Mouse (Mus musculus): ENCODE measurements around the gene Plekha6. TPM values are rescaled to one million over a fixed set of nuclear protein-coding genes. Genes with fewer than 3 reads are reported as not detected.
A peak's percentile ranks its signal among the peaks of the same experiment; 100 is the strongest.

Plekha6 gene
- polyA plus RNA-seq, 1 experiment from 2014 or later: 15.0 TPM

- no peak overlapping the region for H3K27ac ChIP-seq (ENCODE audit: low read depth, low read length)
Observed at GRCm38 (mm10) chr1:133213901-133214300, 49.9 kb downstream of the Plekha6 start.

DNA sequence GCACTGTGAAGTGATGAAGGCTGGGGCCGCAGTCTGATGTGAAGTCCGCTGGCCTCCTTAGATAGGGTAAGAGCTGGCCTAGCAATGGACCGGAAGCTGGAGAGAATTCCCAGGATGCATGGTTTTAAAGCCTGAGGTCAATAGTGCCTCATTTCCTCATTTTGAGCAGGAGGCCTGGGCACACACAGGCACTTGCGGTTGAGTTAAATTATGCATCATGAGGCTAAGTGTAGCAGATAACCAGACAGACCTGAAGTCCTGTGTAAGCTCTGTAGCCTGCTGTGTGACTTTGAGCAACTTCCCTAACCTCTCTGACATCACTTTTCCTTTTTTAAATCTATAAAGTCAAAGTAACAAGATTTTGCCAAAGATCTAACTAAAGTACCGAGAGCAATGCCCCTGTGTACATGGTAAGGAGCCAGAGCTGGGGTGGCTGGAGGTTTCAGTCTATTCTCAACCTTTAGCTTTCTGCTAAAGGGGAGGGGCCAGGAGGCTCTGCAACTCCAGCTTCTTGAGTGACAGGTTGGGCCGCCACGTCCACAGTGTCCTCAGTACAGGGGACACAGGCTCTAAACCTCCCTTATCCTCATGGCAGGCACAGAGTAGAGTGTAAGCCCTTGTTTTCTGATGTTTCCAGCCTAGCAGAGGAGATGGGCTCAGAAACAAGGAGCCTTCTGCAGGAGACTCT is 50.8 kb downstream of the Plekha6 start:
- H3K36me3 ChIP-seq (ENCODE audit: control insufficient read depth, insufficient read depth, low read length): no peaks in the 10 kb centered on the region
- no peak for ATAC-seq
- no peak overlapping the region for H3K4me2 ChIP-seq (ENCODE audit: low read length)
- H3K27ac ChIP-seq (ENCODE audit: low read depth, low read length): no peak overlapping the region
- H3K9ac ChIP-seq (ENCODE audit: low read depth, low read length): no peak overlapping the region; the same call in 1 of the 2 replicates
- H3K27me3 ChIP-seq (replicated peaks; ENCODE audit: control insufficient read depth, insufficient read depth, low read length): no peaks in the 10 kb centered on the region
- peaks cover 30% of the 10 kb centered on the region for H3K4me1 ChIP-seq (ENCODE audit: control insufficient read depth, insufficient read depth, low read depth, low read length)
- H3K4me3 ChIP-seq (ENCODE audit: low read length): no peak overlapping the region
- WGBS: 65% methylated on average over 7 of the region's 7 CpGs
- no peaks in the 10 kb centered on the region for H3K9me3 ChIP-seq (ENCODE audit: control insufficient read depth, low read length)

More at GRCm38 (mm10) chr1:133213901-133214300, 49.9 kb downstream of the Plekha6 start:
- H3K9me3 ChIP-seq (ENCODE audit: control insufficient read depth, low read length): no peaks in the 10 kb centered on the region
- no peaks in the 10 kb centered on the region for H3K36me3 ChIP-seq (ENCODE audit: control insufficient read depth, insufficient read depth, low read length)
- no peaks in the 10 kb centered on the region for H3K27me3 ChIP-seq (replicated peaks; ENCODE audit: control insufficient read depth, insufficient read depth, low read length)
- no peak for ATAC-seq
- no peak overlapping the region for H3K9ac ChIP-seq (ENCODE audit: low read depth, low read length)
- H3K4me3 ChIP-seq (ENCODE audit: low read length): no peak overlapping the region
- 95% methylated on average over 4 of the region's 4 CpGs for WGBS
- no peak overlapping the region for H3K4me2 ChIP-seq (ENCODE audit: low read length)
- peaks cover 36% of the 10 kb centered on the region for H3K4me1 ChIP-seq (ENCODE audit: control insufficient read depth, insufficient read depth, low read depth, low read length)

DNA sequence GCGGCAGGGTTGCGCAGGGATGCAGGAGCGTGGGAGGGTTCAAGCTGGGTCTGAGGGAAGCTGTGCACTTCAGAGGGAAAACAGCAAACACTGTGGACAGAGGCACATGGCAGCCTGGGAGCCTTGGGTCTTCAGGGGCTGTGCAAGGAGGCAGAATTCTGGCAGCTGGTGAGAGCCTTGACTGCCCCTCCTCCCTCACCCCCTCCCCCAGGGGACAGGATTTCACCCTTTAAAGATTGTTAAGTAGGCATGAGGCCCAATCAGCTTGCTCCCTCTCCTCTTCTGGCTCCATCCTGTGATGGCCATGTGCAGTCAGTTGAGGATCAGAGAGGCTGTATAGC is 51.3 kb downstream of the Plekha6 start:
- H3K9ac ChIP-seq (ENCODE audit: low read depth, low read length): no peak overlapping the region; the same call in 1 of the 2 replicates

GRCm38 (mm10) chr1:133215753-133216152 is 51.7 kb downstream of the Plekha6 start:
- Histone ChIP-seq H3K36me3 (ENCODE audit: control insufficient read depth, insufficient read depth, low read length) (no peaks in the 10 kb centered on the region), H3K27me3 (replicated peaks; ENCODE audit: control insufficient read depth, insufficient read depth, low read length) (no peaks in the 10 kb centered on the region), H3K9ac (ENCODE audit: low read depth, low read length) (no peak overlapping the region), H3K27ac (ENCODE audit: low read depth, low read length) (no peak overlapping the region; the same call in 1 of the 2 replicates), H3K4me1 (ENCODE audit: control insufficient read depth, insufficient read depth, low read depth, low read length) (peaks cover 21% of the 10 kb centered on the region), H3K9me3 (ENCODE audit: control insufficient read depth, low read length) (no peaks in the 10 kb centered on the region), H3K4me2 (ENCODE audit: low read length) (no peak overlapping the region), H3K4me3 (ENCODE audit: low read length) (no peak overlapping the region)
- 73% methylated on average over 10 of the region's 10 CpGs for WGBS
- no peak for ATAC-seq

More for the DNA sequence above, 51.3 kb downstream of the Plekha6 start:
- no peaks in the 10 kb centered on the region for H3K36me3 ChIP-seq (ENCODE audit: control insufficient read depth, insufficient read depth, low read length)
- H3K4me3 ChIP-seq (ENCODE audit: low read length): no peak overlapping the region
- no peak overlapping the region for H3K27ac ChIP-seq (ENCODE audit: low read depth, low read length)
- H3K27me3 ChIP-seq (replicated peaks; ENCODE audit: control insufficient read depth, insufficient read depth, low read length): no peaks in the 10 kb centered on the region
- no peak for ATAC-seq
- H3K4me2 ChIP-seq (ENCODE audit: low read length): no peak overlapping the region
- H3K4me1 ChIP-seq (ENCODE audit: control insufficient read depth, insufficient read depth, low read depth, low read length): peaks cover 25% of the 10 kb centered on the region
- 71% methylated on average over 3 of the region's 3 CpGs for WGBS
- H3K9me3 ChIP-seq (ENCODE audit: control insufficient read depth, low read length): no peaks in the 10 kb centered on the region

GRCm38 (mm10) chr1:133217031-133217430 is 53.0 kb downstream of the Plekha6 start:
- WGBS: 26% methylated on average over 5 of the region's 5 CpGs
- Histone ChIP-seq H3K27ac (ENCODE audit: low read depth, low read length) (peak overlapping the region; percentile 1; the same call in 1 of the 2 replicates), H3K9me3 (ENCODE audit: control insufficient read depth, low read length) (no peaks in the 10 kb centered on the region), H3K4me3 (ENCODE audit: low read length) (no peak overlapping the region), H3K36me3 (ENCODE audit: control insufficient read depth, insufficient read depth, low read length) (no peaks in the 10 kb centered on the region), H3K27me3 (replicated peaks; ENCODE audit: control insufficient read depth, insufficient read depth, low read length) (no peaks in the 10 kb centered on the region), H3K9ac (ENCODE audit: low read depth, low read length) (no peak overlapping the region), H3K4me1 (ENCODE audit: control insufficient read depth, insufficient read depth, low read depth, low read length) (peaks cover 24% of the 10 kb centered on the region), H3K4me2 (ENCODE audit: low read length) (no peak overlapping the region)
- peak; percentile 64 for ATAC-seq

DNA sequence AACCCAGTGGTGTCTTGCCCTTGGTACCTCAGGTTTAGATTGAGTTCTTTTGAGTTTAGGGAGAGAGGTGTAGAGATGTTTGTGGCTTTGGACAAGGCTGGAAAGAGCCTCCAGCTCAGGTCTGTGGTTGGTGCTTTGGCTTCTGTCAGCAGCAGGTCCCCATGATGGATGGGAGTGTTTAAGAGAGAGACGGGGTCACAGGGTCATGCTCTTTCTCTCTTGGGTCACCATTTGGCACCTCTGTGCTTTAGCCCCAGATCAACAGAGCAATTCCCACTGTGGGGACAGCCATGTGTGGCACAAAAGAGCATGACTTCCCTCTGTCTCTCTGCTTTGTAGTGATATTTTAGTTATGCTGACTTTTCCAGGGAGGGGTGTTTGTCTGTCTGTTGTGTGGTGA is 55.1 kb downstream of the Plekha6 start:
- H3K36me3 ChIP-seq (ENCODE audit: control insufficient read depth, insufficient read depth, low read length): no peaks in the 10 kb centered on the region
- ATAC-seq: no peak
- H3K9ac ChIP-seq (ENCODE audit: low read depth, low read length): no peak overlapping the region
- no peaks in the 10 kb centered on the region for H3K9me3 ChIP-seq (ENCODE audit: control insufficient read depth, low read length)
- no peaks in the 10 kb centered on the region for H3K27me3 ChIP-seq (replicated peaks; ENCODE audit: control insufficient read depth, insufficient read depth, low read length)
- H3K4me2 ChIP-seq (ENCODE audit: low read length): no peak overlapping the region
- H3K4me1 ChIP-seq (ENCODE audit: control insufficient read depth, insufficient read depth, low read depth, low read length): peaks cover 26% of the 10 kb centered on the region
- no peak overlapping the region for H3K27ac ChIP-seq (ENCODE audit: low read depth, low read length)
- 41% methylated on average over 1 of the region's 1 CpGs for WGBS
- no peak overlapping the region for H3K4me3 ChIP-seq (ENCODE audit: low read length)

DNA sequence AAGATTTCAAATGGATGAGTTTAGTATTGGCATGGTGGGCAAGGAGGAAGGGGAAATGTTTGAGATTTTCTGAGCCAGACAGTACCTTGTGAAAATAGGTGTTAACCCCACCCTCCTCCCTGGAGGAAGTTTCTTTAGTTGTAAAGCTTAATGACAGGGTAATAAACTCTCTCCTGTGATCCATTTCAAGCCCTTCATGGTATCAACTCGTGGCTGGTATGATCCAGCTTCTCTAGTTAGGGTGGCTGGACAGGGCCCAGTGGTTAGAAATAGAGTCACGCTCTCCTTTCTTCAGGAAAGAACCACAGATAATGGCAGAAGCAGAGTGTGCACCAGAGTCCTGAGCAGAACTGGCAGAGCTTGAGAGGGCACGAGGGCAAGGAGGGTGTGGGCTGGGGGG is 57.4 kb downstream of the Plekha6 start:
- Histone ChIP-seq H3K4me3 (ENCODE audit: low read length) (no peak overlapping the region), H3K9ac (ENCODE audit: low read depth, low read length) (no peak overlapping the region), H3K9me3 (ENCODE audit: control insufficient read depth, low read length) (no peaks in the 10 kb centered on the region), H3K36me3 (ENCODE audit: control insufficient read depth, insufficient read depth, low read length) (no peaks in the 10 kb centered on the region), H3K4me1 (ENCODE audit: control insufficient read depth, insufficient read depth, low read depth, low read length) (peaks cover 23% of the 10 kb centered on the region), H3K27me3 (replicated peaks; ENCODE audit: control insufficient read depth, insufficient read depth, low read length) (no peaks in the 10 kb centered on the region), H3K27ac (ENCODE audit: low read depth, low read length) (no peak overlapping the region), H3K4me2 (ENCODE audit: low read length) (no peak overlapping the region)
- no peak for ATAC-seq
- 78% methylated on average over 3 of the region's 3 CpGs for WGBS

- H3K27me3 ChIP-seq (replicated peaks; ENCODE audit: control insufficient read depth, insufficient read depth, low read length): no peaks in the 10 kb centered on the region
- WGBS: 25% methylated on average over 6 of the region's 6 CpGs
- H3K36me3 ChIP-seq (ENCODE audit: control insufficient read depth, insufficient read depth, low read length): no peaks in the 10 kb centered on the region
- no peaks in the 10 kb centered on the region for H3K9me3 ChIP-seq (ENCODE audit: control insufficient read depth, low read length)
- no peak overlapping the region for H3K4me2 ChIP-seq (ENCODE audit: low read length)
- H3K9ac ChIP-seq (ENCODE audit: low read depth, low read length): no peak overlapping the region
- peaks cover 32% of the 10 kb centered on the region for H3K4me1 ChIP-seq (ENCODE audit: control insufficient read depth, insufficient read depth, low read depth, low read length)
- no peak overlapping the region for H3K27ac ChIP-seq (ENCODE audit: low read depth, low read length)
- no peak for ATAC-seq
- no peak overlapping the region for H3K4me3 ChIP-seq (ENCODE audit: low read length)
Observed at GRCm38 (mm10) chr1:133222445-133222995, 58.5 kb downstream of the Plekha6 start.

DNA sequence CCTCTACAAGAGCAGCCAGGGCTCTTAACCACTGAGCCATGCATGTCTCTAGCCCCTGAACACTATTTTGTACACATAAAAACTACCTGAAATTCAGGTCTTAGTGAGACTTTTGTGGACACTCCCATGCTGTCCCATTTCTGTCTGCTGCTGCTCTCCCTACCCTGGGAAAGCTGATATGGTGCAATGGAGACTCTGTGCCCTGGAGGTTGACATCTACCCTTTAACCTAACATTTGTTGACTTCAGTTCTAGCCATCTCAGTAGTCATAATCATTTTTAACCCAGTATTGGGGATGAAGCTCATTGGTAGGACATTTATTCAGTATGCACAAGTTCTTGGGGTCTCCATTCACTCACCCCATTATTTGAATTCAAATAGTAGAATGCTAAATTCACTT is 60.7 kb downstream of the Plekha6 start:
- H3K36me3 ChIP-seq (ENCODE audit: control insufficient read depth, insufficient read depth, low read length): no peaks in the 10 kb centered on the region
- peaks cover 37% of the 10 kb centered on the region for H3K4me1 ChIP-seq (ENCODE audit: control insufficient read depth, insufficient read depth, low read depth, low read length)
- no peak for ATAC-seq
- H3K27ac ChIP-seq (ENCODE audit: low read depth, low read length): no peak overlapping the region
- no peak overlapping the region for H3K4me3 ChIP-seq (ENCODE audit: low read length)
- no peak overlapping the region for H3K9ac ChIP-seq (ENCODE audit: low read depth, low read length)
- no peaks in the 10 kb centered on the region for H3K9me3 ChIP-seq (ENCODE audit: control insufficient read depth, low read length)
- H3K27me3 ChIP-seq (replicated peaks; ENCODE audit: control insufficient read depth, insufficient read depth, low read length): no peaks in the 10 kb centered on the region
- H3K4me2 ChIP-seq (ENCODE audit: low read length): no peak overlapping the region

All from hindbrain, embryonic 16.5 days (tissue).